Mouse (Mus musculus): Measurements from ENCODE around the gene Zfp524.

DNA sequence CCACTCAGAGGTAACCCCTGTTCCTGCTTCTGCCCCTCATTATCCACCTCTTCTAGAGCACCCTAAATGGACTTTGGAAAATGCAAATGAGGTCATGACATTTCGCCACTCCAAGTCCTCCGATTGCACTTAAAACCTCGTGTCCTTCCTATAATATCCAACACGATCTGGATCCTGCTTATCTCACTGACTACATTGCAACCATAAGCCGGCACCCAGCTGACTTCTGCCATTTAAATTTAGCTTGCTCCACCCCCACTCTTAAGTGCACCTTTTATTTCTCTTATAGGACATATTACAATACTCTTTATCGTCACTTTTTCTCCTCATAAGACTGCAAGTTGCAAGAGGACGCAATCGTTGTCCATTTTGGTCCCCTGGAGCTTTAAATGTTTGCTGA, 23.3 kb downstream of the Zfp524 start:
- TF ChIP-seq CTCF (IDR thresholded peaks at IDR 0.05; ENCODE audit: low read depth) (no peak), EP300 (IDR thresholded peaks at IDR 0.05; ENCODE audit: low read depth) (no peak)
